Mouse (Mus musculus) left cerebral cortex, adult 6 months (tissue): ENCODE measurements around the gene Mark3. TPM values are rescaled to one million over a fixed set of nuclear protein-coding genes. Genes with fewer than 3 reads are reported as not detected.

Experiments
- long read RNA-seq, 2 experiments: library from polyadenylated mRNA; unstranded; transcript quantifications; one replicate each; pipeline ENCODE4 v2.0.0; 2019 to 2020
- polyA plus RNA-seq: library from polyadenylated mRNA; unstranded; fragments of <200 nt; fragmentation: Nextera tagmentation; gene quantifications from 2 replicates; pipeline ENCODE4 v1.2.3, GENCODE M21; 2021

Gene Mark3
- 11.8 and 14.0 TPM in 2 replicates for polyA plus RNA-seq
- long read RNA-seq, experiment 1, partial matches to known transcripts: 24 of 29 reads
- long read RNA-seq, experiment 1, other reads (novel, unspliced or antisense): 4 of 29 reads
- long read RNA-seq, experiment 2, partial matches to known transcripts: 12 of 12 reads
- long read RNA-seq, experiment 2, other reads (novel, unspliced or antisense): 0 of 12 reads

DNA sequence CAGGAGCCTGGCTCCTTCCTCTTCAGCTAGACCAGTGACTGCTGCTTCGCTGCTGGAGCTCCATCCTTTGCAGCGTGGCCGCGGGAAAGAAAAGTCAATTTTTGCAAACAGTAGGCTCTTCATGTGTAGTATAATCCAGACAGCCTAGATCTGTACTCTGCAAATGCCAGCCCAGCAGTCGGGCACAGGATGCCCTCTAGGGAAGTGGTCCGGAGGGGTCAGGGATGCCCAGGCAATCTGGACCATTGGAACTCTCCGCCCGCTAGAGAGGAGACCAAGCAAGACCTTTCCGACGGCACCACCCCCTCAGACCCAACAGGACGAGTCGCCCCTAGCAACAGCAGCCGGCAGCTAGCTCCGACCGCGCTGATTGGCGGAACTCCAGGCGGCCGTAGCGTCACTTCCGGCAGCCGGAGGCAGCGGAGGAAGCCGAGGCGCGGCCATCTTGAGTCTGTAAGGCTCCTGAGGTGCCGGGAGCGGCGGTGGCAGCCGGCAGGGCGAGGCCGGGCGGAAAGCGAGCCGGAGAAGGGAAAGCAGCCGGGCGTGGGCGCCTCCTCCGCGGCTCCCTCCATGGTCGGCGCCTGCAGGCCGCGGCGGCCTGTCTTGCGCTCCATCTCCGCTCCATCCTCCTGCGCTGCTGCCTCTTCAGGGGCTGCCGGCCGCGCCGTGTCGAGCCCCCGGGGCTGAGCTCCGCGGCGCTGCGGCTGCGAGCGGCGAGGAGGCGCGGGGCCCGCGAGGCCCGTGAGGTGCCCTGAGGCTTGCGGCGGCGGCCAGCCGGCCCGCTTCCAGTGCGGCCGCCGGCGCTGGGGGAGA lies at the start of gene Mark3:
Mark3 (plus strand) TSS at position 450 of the 813 bp plus-strand sequence.

DNA sequence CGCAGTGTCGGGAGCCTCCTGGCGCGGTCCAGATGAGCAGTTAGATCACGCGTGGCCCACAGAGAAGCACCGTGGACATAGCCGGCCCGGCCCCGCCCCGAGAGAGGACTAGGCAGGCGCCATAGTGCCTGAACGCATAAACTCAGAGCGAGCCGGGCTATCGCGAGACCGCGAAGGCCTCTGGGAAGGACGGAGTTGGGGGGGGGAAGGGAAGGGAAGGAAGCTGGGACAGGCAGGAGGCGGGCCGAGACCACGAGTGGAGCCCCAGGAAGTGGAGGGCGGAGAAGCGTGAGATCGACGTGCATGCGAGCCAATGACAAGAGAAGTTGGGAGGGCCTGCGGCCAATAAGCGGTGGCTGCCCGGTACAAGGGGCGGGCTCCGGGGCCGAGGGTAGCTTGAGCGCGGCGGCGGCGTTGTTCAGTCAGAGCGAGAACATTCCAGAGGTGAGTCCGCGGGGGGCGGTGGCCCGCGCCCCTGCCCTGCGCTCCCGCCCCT lies 36.5 kb upstream of the Mark3 start, which contains the start of gene Eif5:
Eif5 (plus strand) TSS at position 221 of the 496 bp plus-strand sequence.

DNA sequence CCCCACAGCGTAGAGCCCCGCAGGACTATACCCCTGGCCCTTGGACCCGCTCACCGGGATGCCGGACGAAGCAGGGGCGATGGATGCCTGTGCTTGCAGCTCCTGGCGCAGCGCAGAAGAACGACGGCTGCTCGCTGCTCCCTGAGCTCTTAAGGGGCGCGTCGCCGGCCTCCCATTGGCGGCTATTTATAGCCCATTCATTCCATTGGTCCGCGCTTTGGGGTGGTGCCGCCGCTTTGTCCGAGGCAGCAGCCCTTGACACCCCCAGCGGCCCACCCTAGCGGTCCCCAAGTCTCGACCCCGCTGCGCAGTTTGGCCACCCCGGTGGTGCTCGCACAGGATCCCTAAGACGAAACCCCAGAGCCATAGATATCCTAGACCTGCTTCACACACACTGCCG lies 97.9 kb downstream of the Mark3 start, which contains the start of gene Ckb:
Ckb (minus strand) TSS at position 163 of the 400 bp plus-strand sequence.

DNA sequence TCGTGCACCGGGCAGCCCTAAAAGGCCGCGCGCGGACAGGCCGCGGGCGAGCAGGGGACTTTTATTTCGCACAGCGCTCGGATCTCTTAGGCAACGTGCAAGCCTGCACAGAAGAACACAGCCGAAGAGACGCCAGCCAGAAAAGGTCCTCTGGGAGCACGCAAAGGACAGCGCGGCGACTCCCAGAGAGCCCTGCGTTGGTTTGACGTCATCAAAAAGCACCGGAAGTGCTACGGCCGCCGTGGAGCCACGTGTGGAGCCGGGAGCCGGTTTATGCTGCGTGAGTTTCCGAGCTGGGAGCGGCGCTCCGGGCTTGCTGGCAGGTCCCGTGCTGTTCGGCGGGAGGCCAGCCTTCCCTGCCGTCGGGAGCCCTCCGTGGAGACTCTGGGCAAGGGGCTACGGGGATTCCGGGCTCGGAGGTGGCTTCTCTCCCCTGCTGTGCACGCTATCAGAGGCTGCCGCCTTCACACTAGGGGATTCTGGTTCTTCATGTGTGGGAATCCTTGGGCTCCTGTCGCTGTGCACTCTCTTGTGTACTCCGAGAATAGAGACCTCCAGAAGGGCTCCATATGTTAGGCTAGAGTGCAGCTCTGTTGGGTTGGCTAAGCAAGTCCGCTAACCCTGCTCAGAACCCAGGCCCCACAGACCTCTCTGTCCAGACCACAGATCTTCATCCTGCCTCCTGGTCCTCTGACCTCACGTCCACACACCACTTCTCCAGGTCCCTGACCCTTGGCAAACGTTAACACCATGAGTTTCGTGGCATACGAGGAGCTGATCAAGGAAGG lies 103.8 kb downstream of the Mark3 start, which contains the start of gene Trmt61a:
Trmt61a (plus strand) TSS at position 224 of the 788 bp plus-strand sequence.

Other genes with a start within 250 kb of the Mark3 start
- 25.6 and 28.3 TPM in 2 replicates for gene Cdc42bpb, start 196.8 kb upstream of the Mark3 start, polyA plus RNA-seq
- gene Lbhd2, start 167.7 kb upstream of the Mark3 start, polyA plus RNA-seq: 3.7 and 5.8 TPM in 2 replicates
- 2.9 and 3.2 TPM in 2 replicates for gene Exoc3l4, start 157.5 kb upstream of the Mark3 start, polyA plus RNA-seq
- gene Tnfaip2, start 132.1 kb upstream of the Mark3 start, polyA plus RNA-seq: 3.6 and 3.7 TPM in 2 replicates
- 3.4 and 3.5 TPM in 2 replicates for gene Gm266, start 88.7 kb upstream of the Mark3 start, polyA plus RNA-seq
- gene Eif5, start 36.5 kb upstream of the Mark3 start, polyA plus RNA-seq: 364 and 515 TPM in 2 replicates
- gene Ckb, start 97.8 kb downstream of the Mark3 start, polyA plus RNA-seq: 5,585 and 5,716 TPM in 2 replicates
- gene Trmt61a, start 103.6 kb downstream of the Mark3 start, polyA plus RNA-seq: 8.6 and 15.0 TPM in 2 replicates
- 53.7 and 54.9 TPM in 2 replicates for gene Bag5, start 138.7 kb downstream of the Mark3 start, polyA plus RNA-seq
- 77.8 and 87.2 TPM in 2 replicates for gene Apopt1, start 138.7 kb downstream of the Mark3 start, polyA plus RNA-seq
- 377 and 460 TPM in 2 replicates for gene Klc1, start 184.3 kb downstream of the Mark3 start, polyA plus RNA-seq
- gene Xrcc3, start 239.3 kb downstream of the Mark3 start, polyA plus RNA-seq: 6.8 and 7.7 TPM in 2 replicates
- 55.5 and 74.1 TPM in 2 replicates for gene Zfyve21, start 239.6 kb downstream of the Mark3 start, polyA plus RNA-seq